9 mouse cellular contexts compared by ENCODE assay signal in the genomic region with DNA sequence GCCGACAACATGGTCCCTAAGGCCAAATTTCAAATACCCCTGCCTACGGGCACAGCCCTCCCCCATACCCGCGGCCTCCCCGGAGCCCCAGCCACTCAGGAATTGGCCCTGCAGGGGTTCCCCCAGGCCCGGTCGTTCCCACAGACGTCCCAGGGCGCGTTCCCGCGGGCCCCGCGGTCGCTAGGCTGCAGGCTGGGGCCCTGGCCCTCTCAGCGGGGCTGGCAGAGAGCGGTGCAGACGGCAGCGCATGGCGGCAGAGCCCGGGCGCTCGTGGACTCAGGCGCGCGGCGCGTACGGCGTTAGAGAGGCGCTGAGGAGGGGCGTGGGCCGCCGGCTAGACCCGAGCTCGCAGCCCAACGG. TPM values are rescaled to one million over a fixed set of nuclear protein-coding genes. Genes with fewer than 3 reads are reported as not detected.
DNase-seq lines count a peak whose midpoint lies in the region; ATAC-seq and TF ChIP-seq lines count a peak whose summit lies in the region.
"Had no signal": no experiment of that assay in that cellular context is flagged by ENCODE, and none has a peak within 500 bp of the region (broad histone marks: within the 10 kb centered on the region; RNA-seq: fewer than 3 reads in every experiment).

No protein-coding gene starts in this region.

- WGBS in heart, embryonic 10.5 days: 1% methylated on average over 37 of the region's 37 CpGs
- under 1% methylated on average over 34 of the region's 37 CpGs for WGBS in heart, postnatal 0 days
- WGBS in midbrain, embryonic 10.5 days: under 1% methylated on average over 25 of the region's 37 CpGs

- TF ChIP-seq EP300 in heart, postnatal 0 days (IDR thresholded peaks at IDR 0.05; ENCODE audit: low read depth): no peak

- peaks cover 19% of the 10 kb centered on the region for H3K4me1 ChIP-seq in heart, embryonic 10.5 days
- H3K4me1 ChIP-seq in heart, postnatal 0 days (ENCODE audit: control insufficient read depth, insufficient read depth): peaks cover 4% of the 10 kb centered on the region; the same call in 1 of the 2 replicates
- peaks cover 24% of the 10 kb centered on the region for H3K4me1 ChIP-seq in midbrain, embryonic 10.5 days

- ATAC-seq in heart, postnatal 0 days (ENCODE audit: insufficient read depth, low read depth): 0 out of 2 replicates have a peak, but pooled peaks have one; percentile 21
- ATAC-seq in megakaryocyte progenitor cell, adult 5-6 weeks (replicated peaks; ENCODE audit: poor library complexity): no peak

- no peaks in the 10 kb centered on the region for H3K9me3 ChIP-seq in heart, embryonic 10.5 days
- no peaks in the 10 kb centered on the region for H3K9me3 ChIP-seq in heart, postnatal 0 days (replicated peaks; ENCODE audit: control insufficient read depth, low read length)
- H3K9me3 ChIP-seq in midbrain, embryonic 10.5 days (replicated peaks): no peaks in the 10 kb centered on the region

- H3K27me3 ChIP-seq in heart, embryonic 10.5 days (ENCODE audit: insufficient read depth, poor library complexity, severe bottlenecking): peaks cover 100% of the 10 kb centered on the region
- peaks cover 73% of the 10 kb centered on the region for H3K27me3 ChIP-seq in heart, postnatal 0 days (ENCODE audit: control insufficient read depth, insufficient read depth, low read length)
- H3K27me3 ChIP-seq in midbrain, embryonic 10.5 days (ENCODE audit: low read depth, poor library complexity, severe bottlenecking): peaks cover 100% of the 10 kb centered on the region

- no peak for TF ChIP-seq CTCF in heart, postnatal 0 days (IDR thresholded peaks at IDR 0.05; ENCODE audit: low read depth)

- peak overlapping the region; percentile 78 for H3K27ac ChIP-seq in heart, embryonic 10.5 days
- H3K27ac ChIP-seq in heart, postnatal 0 days (ENCODE audit: low read depth): no peak overlapping the region
- peak overlapping the region; percentile 34 for H3K27ac ChIP-seq in midbrain, embryonic 10.5 days (replicated peaks)

- no peak for DNase-seq in heart, embryonic 10.5 days (ENCODE audit: low spot score)
- no peak for DNase-seq in heart, adult 11 months
- peak; percentile 67 to 70 for DNase-seq in right cerebral cortex, postnatal 10 days (ENCODE audit: low spot score in 2 of 2)
- DNase-seq in right cerebral cortex, postnatal 36 days (ENCODE audit: low spot score in 2 of 2): no peak
- no peak for DNase-seq in heart, postnatal 0 days (ENCODE audit: low spot score)
- DNase-seq in midbrain, embryonic 10.5 days (ENCODE audit: low spot score): peak; percentile 58
- DNase-seq in urinary bladder, postnatal 4 days (ENCODE audit: low spot score in 2 of 2): no peak

- no peaks in the 10 kb centered on the region for H3K36me3 ChIP-seq in heart, embryonic 10.5 days
- H3K36me3 ChIP-seq in heart, postnatal 0 days (replicated peaks; ENCODE audit: control insufficient read depth, insufficient read depth, low read length): no peaks in the 10 kb centered on the region
- H3K36me3 ChIP-seq in midbrain, embryonic 10.5 days: peaks cover 4% of the 10 kb centered on the region; the same call in 1 of the 2 replicates

- peak overlapping the region; percentile 8 for H3K9ac ChIP-seq in heart, postnatal 0 days (replicated peaks; ENCODE audit: low read depth, low read length)

- H3K4me2 ChIP-seq in heart, postnatal 0 days (ENCODE audit: low read depth, low read length): peak overlapping the region; percentile 88

- H3K4me3 ChIP-seq in heart, embryonic 10.5 days: peak overlapping the region; percentile 78
- H3K4me3 ChIP-seq in heart, postnatal 0 days (ENCODE audit: low read depth, low read length): peak overlapping the region; percentile 52
- H3K4me3 ChIP-seq in midbrain, embryonic 10.5 days: peak overlapping the region; percentile 63

RNA-seq across cellular contexts. Expression of a gene that starts 0.4 kb away (rescaled TPM):
- not detected in 2 replicates for polyA plus RNA-seq in heart, embryonic 10.5 days (2016; fragmentation: Nextera tagmentation; extraction: Ambion mirVana)
- total RNA-seq in heart, postnatal 0 days (2014; rRNA removed; ENCODE audit: low replicate concordance): not detected in 2 replicates
- not detected in 2 replicates for polyA plus RNA-seq in heart, postnatal 0 days (2015; fragmentation: Nextera tagmentation; extraction: Ambion mirVana)
- polyA plus RNA-seq in midbrain, embryonic 10.5 days (2016; fragmentation: Nextera tagmentation; extraction: Ambion mirVana): 0.21 TPM in 1 of 2 replicates, not detected in the other
- total RNA-seq in megakaryocyte progenitor cell, adult 5-6 weeks (2015): not detected in 2 replicates
- total RNA-seq in megakaryocyte progenitor cell, adult 5-6 weeks (2017): not detected in 2 replicates
- polyA plus RNA-seq: gonadal fat pad, adult 2 months had no signal

RNA-seq across cellular contexts. Expression of a gene that starts 4.9 kb away (rescaled TPM):
- 2.0 and 2.3 TPM in 2 replicates for polyA plus RNA-seq in heart, embryonic 10.5 days (2016; fragmentation: Nextera tagmentation; extraction: Ambion mirVana)
- 0.27 and 1.1 TPM in 2 replicates for total RNA-seq in heart, postnatal 0 days (2014; rRNA removed; ENCODE audit: low replicate concordance)
- 0.25 and 0.44 TPM in 2 replicates for polyA plus RNA-seq in heart, postnatal 0 days (2015; fragmentation: Nextera tagmentation; extraction: Ambion mirVana)
- 1.8 and 1.9 TPM in 2 replicates for polyA plus RNA-seq in midbrain, embryonic 10.5 days (2016; fragmentation: Nextera tagmentation; extraction: Ambion mirVana)
- 1.3 and 1.9 TPM in 2 replicates for total RNA-seq in megakaryocyte progenitor cell, adult 5-6 weeks (2015)
- 1.2 and 2.5 TPM in 2 replicates for total RNA-seq in megakaryocyte progenitor cell, adult 5-6 weeks (2017)

RNA-seq across cellular contexts. Expression of a gene that starts 36.2 kb away (rescaled TPM):
- polyA plus RNA-seq in heart, embryonic 10.5 days (2016; fragmentation: Nextera tagmentation; extraction: Ambion mirVana): 7.0 and 12.9 TPM in 2 replicates
- total RNA-seq in heart, postnatal 0 days (2014; rRNA removed; ENCODE audit: low replicate concordance): 19.3 and 25.4 TPM in 2 replicates
- 2.6 and 2.8 TPM in 2 replicates for polyA plus RNA-seq in heart, postnatal 0 days (2015; fragmentation: Nextera tagmentation; extraction: Ambion mirVana)
- 4.1 TPM in 2 replicates for polyA plus RNA-seq in midbrain, embryonic 10.5 days (2016; fragmentation: Nextera tagmentation; extraction: Ambion mirVana)
- 0.10 TPM in 1 of 2 replicates, not detected in the other for total RNA-seq in megakaryocyte progenitor cell, adult 5-6 weeks (2015)
- 0.07 TPM in 1 of 2 replicates, not detected in the other for total RNA-seq in megakaryocyte progenitor cell, adult 5-6 weeks (2017)

RNA-seq across cellular contexts. Expression of a gene that starts 58.2 kb away (rescaled TPM):
- polyA plus RNA-seq in heart, embryonic 10.5 days (2016; fragmentation: Nextera tagmentation; extraction: Ambion mirVana): 0.22 and 0.25 TPM in 2 replicates
- not detected in 2 replicates for total RNA-seq in heart, postnatal 0 days (2014; rRNA removed; ENCODE audit: low replicate concordance)
- polyA plus RNA-seq in heart, postnatal 0 days (2015; fragmentation: Nextera tagmentation; extraction: Ambion mirVana): 0.05 and 0.07 TPM in 2 replicates
- polyA plus RNA-seq in midbrain, embryonic 10.5 days (2016; fragmentation: Nextera tagmentation; extraction: Ambion mirVana): 0.35 and 0.60 TPM in 2 replicates
- total RNA-seq in megakaryocyte progenitor cell, adult 5-6 weeks (2015): 0.05 and 0.20 TPM in 2 replicates
- total RNA-seq in megakaryocyte progenitor cell, adult 5-6 weeks (2017): 0.20 TPM in 1 of 2 replicates, not detected in the other

Comparison
In these comparisons a context has a peak if more than half of its experiments do, and no peak if none do; other contexts are left out.
1. DNase-seq: peak in right cerebral cortex, postnatal 10 days (2 of 2) and midbrain, embryonic 10.5 days (single experiment); none in heart, embryonic 10.5 days (single experiment), heart, adult 11 months (single experiment), right cerebral cortex, postnatal 36 days (0 of 2), heart, postnatal 0 days (single experiment) and urinary bladder, postnatal 4 days (0 of 2).
2. Peak in every context shown above with its lines, with median percentiles within 50 percentile points of each other: H3K4me3 ChIP-seq.